Mouse (Mus musculus) MEL (cell line): ENCODE results near the gene Chd6. TPM values are rescaled to one million over a fixed set of nuclear protein-coding genes. Genes with fewer than 3 reads are reported as not detected.

ENCODE experiments used
- DNase-seq: peaks from one replicate; pipeline ENCODE4 v3.0.0; 2011; ENCODE audit warnings: low read depth, low spot score
- H3K27ac ChIP-seq: 2 replicates; pipeline ENCODE4 v1.5.1; 2012; ENCODE audit warnings: low read depth, mild to moderate bottlenecking, control low read depth, low read length, moderate library complexity; ENCODE audit not compliant: control insufficient read depth
- H3K27me3 ChIP-seq, 2 experiments: fragments of 150-350 bp in 1 of 2; sonication (generic) in 1 of 2; 2 replicates each; pipeline ENCODE4 v1.6.1; 2012; ENCODE audit warnings: low read length in 2 of 2, mild to moderate bottlenecking in 2 of 2, improper control_type of control experiment in 1 of 2, moderate library complexity in 1 of 2; ENCODE audit not compliant: insufficient read depth in 2 of 2, control insufficient read depth in 1 of 2
- H3K36me3 ChIP-seq, 2 experiments: 2 replicates each; pipeline ENCODE4 v1.6.1; 2012 to 2014; ENCODE audit warnings: low read length in 2 of 2, improper control_type of control experiment in 1 of 2, inconsistent platforms in 1 of 2, mild to moderate bottlenecking in 1 of 2; ENCODE audit not compliant: insufficient read depth in 2 of 2, control insufficient read depth in 1 of 2
- H3K4me1 ChIP-seq, 2 experiments: fragments of 150-350 bp in 1 of 2; sonication (generic) in 1 of 2; 2 replicates each; pipeline ENCODE4 v1.6.1; 2012; ENCODE audit warnings: low read length in 2 of 2, improper control_type of control experiment in 1 of 2, mild to moderate bottlenecking in 1 of 2; ENCODE audit not compliant: insufficient read depth in 2 of 2, control insufficient read depth in 1 of 2
- H3K4me3 ChIP-seq, 2 experiments: fragments of 150-350 bp in 1 of 2; sonication (generic) in 1 of 2; 2 replicates each; pipeline ENCODE4 v1.5.1; 2012; ENCODE audit warnings: low read depth in 2 of 2, low read length in 2 of 2, mild to moderate bottlenecking in 2 of 2, moderate library complexity in 2 of 2, control low read depth in 1 of 2, improper control_type of control experiment in 1 of 2; ENCODE audit not compliant: control insufficient read depth in 1 of 2, insufficient read depth in 1 of 2
- H3K79me2 ChIP-seq: 2 replicates; pipeline ENCODE4 v1.6.1; 2012; ENCODE audit warnings: mild to moderate bottlenecking, low read length, moderate library complexity; ENCODE audit not compliant: control insufficient read depth, poor library complexity, insufficient read depth
- H3K9ac ChIP-seq: 2 replicates; pipeline ENCODE4 v1.6.1; 2012; ENCODE audit warnings: low read depth, mild to moderate bottlenecking, control low read depth, low read length, moderate library complexity; ENCODE audit not compliant: control insufficient read depth, poor library complexity, severe bottlenecking
- H3K9me3 ChIP-seq: fragments of 150-350 bp; sonication (generic); replicated peaks from 2 replicates; pipeline ENCODE4 v1.6.1; 2012; ENCODE audit warnings: mild to moderate bottlenecking, low read length, improper control_type of control experiment, moderate library complexity; ENCODE audit not compliant: insufficient read depth
- CHD1 ChIP-seq: IDR thresholded peaks from 2 replicates; pipeline ENCODE4 v1.6.1; 2012; ENCODE audit warnings: low read depth, mild to moderate bottlenecking, inconsistent platforms, low read length, improper control_type of control experiment
- CHD2 ChIP-seq: IDR thresholded peaks from 2 replicates; pipeline ENCODE4 v1.6.1; 2011; ENCODE audit warnings: low read length, improper control_type of control experiment
- E2F4 ChIP-seq: IDR thresholded peaks from 2 replicates; pipeline ENCODE4 v1.6.1; 2011; ENCODE audit warnings: low read depth, low read length, improper control_type of control experiment, borderline replicate concordance
- ELF1 ChIP-seq: IDR thresholded peaks from 2 replicates; pipeline ENCODE4 v1.6.1; 2014; ENCODE audit warnings: low read depth, mild to moderate bottlenecking, inconsistent platforms, low read length, improper control_type of control experiment, moderate library complexity
- ETS1 ChIP-seq: IDR thresholded peaks from 2 replicates; pipeline ENCODE4 v1.6.1; 2012; ENCODE audit warnings: low read depth, mild to moderate bottlenecking, inconsistent platforms, low read length, improper control_type of control experiment, moderate library complexity
- GATA1 ChIP-seq: IDR thresholded peaks from 2 replicates; pipeline ENCODE4 v1.6.1; 2011; ENCODE audit warnings: low read depth, low read length, improper control_type of control experiment
- KAT2A ChIP-seq: conservative IDR thresholded peaks from 2 replicates; pipeline ENCODE4 v1.6.1; 2012; ENCODE audit warnings: low read depth, low read length, improper control_type of control experiment, inconsistent platforms
- MAFK ChIP-seq: IDR thresholded peaks from 2 replicates; pipeline ENCODE4 v1.6.1; 2011; ENCODE audit warnings: low read depth, mild to moderate bottlenecking, low read length, improper control_type of control experiment, borderline replicate concordance
- MAX ChIP-seq: IDR thresholded peaks from 2 replicates; pipeline ENCODE4 v1.6.1; 2011; ENCODE audit warnings: low read length, improper control_type of control experiment
- MEF2A ChIP-seq: IDR thresholded peaks from 2 replicates; pipeline ENCODE4 v1.6.1; 2014; ENCODE audit warnings: low read depth, mild to moderate bottlenecking, inconsistent platforms, low read length, improper control_type of control experiment; ENCODE audit not compliant: poor library complexity, insufficient replicate concordance, severe bottlenecking; ENCODE audit errors: extremely low read depth
- MXI1 ChIP-seq: IDR thresholded peaks from 2 replicates; pipeline ENCODE4 v1.6.1; 2011; ENCODE audit warnings: mild to moderate bottlenecking, low read depth, low read length, improper control_type of control experiment
- MYC ChIP-seq: IDR thresholded peaks from 2 replicates; pipeline ENCODE4 v1.6.1; 2011; ENCODE audit warnings: low read depth, mild to moderate bottlenecking, low read length, improper control_type of control experiment, moderate library complexity
- NRF1 ChIP-seq: IDR thresholded peaks from 2 replicates; pipeline ENCODE4 v1.6.1; 2014; ENCODE audit warnings: low read depth, mild to moderate bottlenecking, inconsistent platforms, low read length, improper control_type of control experiment, moderate library complexity; ENCODE audit not compliant: poor library complexity, insufficient read depth, severe bottlenecking
- POLR2AphosphoS2 ChIP-seq: IDR thresholded peaks from 2 replicates; pipeline ENCODE4 v1.6.1; 2011; ENCODE audit warnings: low read length, improper control_type of control experiment
- SIN3A ChIP-seq: IDR thresholded peaks from 2 replicates; pipeline ENCODE4 v1.6.1; 2012; ENCODE audit warnings: low read length, improper control_type of control experiment, inconsistent platforms
- TCF12 ChIP-seq: IDR thresholded peaks from 2 replicates; pipeline ENCODE4 v1.6.1; 2014; ENCODE audit warnings: low read depth, mild to moderate bottlenecking, inconsistent platforms, low read length, improper control_type of control experiment, moderate library complexity
- USF1 ChIP-seq: IDR thresholded peaks from 2 replicates; pipeline ENCODE4 v1.6.1; 2014; ENCODE audit warnings: low read depth, mild to moderate bottlenecking, inconsistent platforms, low read length, improper control_type of control experiment, moderate library complexity
- USF2 ChIP-seq, 2 experiments: IDR thresholded peaks; 2 replicates each; pipeline ENCODE4 v1.6.1; 2011 to 2012; ENCODE audit warnings: improper control_type of control experiment in 2 of 2, low read length in 2 of 2, borderline replicate concordance in 1 of 2, inconsistent platforms in 1 of 2, low read depth in 1 of 2, mild to moderate bottlenecking in 1 of 2; ENCODE audit not compliant: insufficient read depth in 1 of 2
- ZKSCAN1 ChIP-seq: IDR thresholded peaks from 2 replicates; pipeline ENCODE4 v1.6.1; 2012; ENCODE audit warnings: low read depth, mild to moderate bottlenecking, inconsistent platforms, low read length, improper control_type of control experiment, moderate library complexity
- polyA plus RNA-seq, 2 experiments: library from polyadenylated mRNA; stranded (reverse) in 1 of 2; unstranded in 1 of 2; fragments of >175 nt in 1 of 2; fragments of >200 nt in 1 of 2; gene quantifications; 2 replicates each; pipeline versions ENCODE4 v1.2.1 to v1.2.4; 2012; ENCODE audit warnings: low replicate concordance in 2 of 2, low read depth in 1 of 2; ENCODE audit not compliant: insufficient read length in 2 of 2, insufficient read depth in 1 of 2, missing spikeins in 1 of 2
- total RNA-seq: library from RNA; depleted of rRNA; stranded (reverse); fragments of 300-350 nt; gene quantifications from 2 replicates; pipeline ENCODE4 v1.2.3, GENCODE M21; 2012

The Chd6 gene
- total and polyA plus RNA-seq, 3 experiments: 9.7 to 200 (median 15.4) TPM

GRCm38 (mm10) chr2:161017913-161018312, 91.0 kb downstream of the Chd6 start:
- TF ChIP-seq MAFK (no peak), NRF1 (no peak), MYC (no peak), ETS1 (no peak), MAX (no peak), CHD2 (no peak), GATA1 (no peak), USF2 (IDR thresholded peaks at IDR 0.05; ENCODE audit: borderline replicate concordance in 1 of 2, insufficient read depth in 1 of 2, low read depth in 1 of 2, low read length in 2 of 2) (no peak), SIN3A (no peak), E2F4 (no peak), TCF12 (no peak), CHD1 (no peak)
- Histone ChIP-seq H3K36me3 (peaks cover 8 to 18% of the 10 kb centered on the region in 2 experiments), H3K27ac (no peak overlapping the region), H3K27me3 (no peaks in the 10 kb centered on the region), H3K9ac (no peak overlapping the region), H3K4me1 (peaks cover 3 to 5% of the 10 kb centered on the region in 2 experiments; a peak in 3 of 4 replicates), H3K4me3 (no peak overlapping the region), H3K9me3 (no peaks in the 10 kb centered on the region), H3K79me2 (no peaks in the 10 kb centered on the region)
- peak; percentile 66 for DNase-seq

- no peak for DNase-seq
- no peak for TF ChIP-seq ETS1
- no peak for TF ChIP-seq ELF1
- no peak for TF ChIP-seq KAT2A
- TF ChIP-seq POLR2AphosphoS2: no peak
- no peak for TF ChIP-seq USF1
- TF ChIP-seq MXI1: no peak
- TF ChIP-seq MEF2A: no peak
- TF ChIP-seq ZKSCAN1: no peak
- TF ChIP-seq GATA1: no peak
- peaks cover 0 to 2% of the 10 kb centered on the region in 2 experiments; a peak in 1 of 4 replicates for H3K4me1 ChIP-seq
- no peaks in the 10 kb centered on the region for H3K9me3 ChIP-seq
- H3K79me2 ChIP-seq: no peaks in the 10 kb centered on the region
- H3K27me3 ChIP-seq: no peaks in the 10 kb centered on the region
- peaks cover under 1 to 23% of the 10 kb centered on the region in 2 experiments; a peak in 3 of 4 replicates for H3K36me3 ChIP-seq
- H3K27ac ChIP-seq: no peak overlapping the region
- no peak overlapping the region for H3K9ac ChIP-seq
- H3K4me3 ChIP-seq: no peak overlapping the region
Measured at GRCm38 (mm10) chr2:161012577-161013251, 96.2 kb downstream of the Chd6 start.
